Mouse (Mus musculus): ENCODE results near the gene Pigw.

The Pigw gene

DNA sequence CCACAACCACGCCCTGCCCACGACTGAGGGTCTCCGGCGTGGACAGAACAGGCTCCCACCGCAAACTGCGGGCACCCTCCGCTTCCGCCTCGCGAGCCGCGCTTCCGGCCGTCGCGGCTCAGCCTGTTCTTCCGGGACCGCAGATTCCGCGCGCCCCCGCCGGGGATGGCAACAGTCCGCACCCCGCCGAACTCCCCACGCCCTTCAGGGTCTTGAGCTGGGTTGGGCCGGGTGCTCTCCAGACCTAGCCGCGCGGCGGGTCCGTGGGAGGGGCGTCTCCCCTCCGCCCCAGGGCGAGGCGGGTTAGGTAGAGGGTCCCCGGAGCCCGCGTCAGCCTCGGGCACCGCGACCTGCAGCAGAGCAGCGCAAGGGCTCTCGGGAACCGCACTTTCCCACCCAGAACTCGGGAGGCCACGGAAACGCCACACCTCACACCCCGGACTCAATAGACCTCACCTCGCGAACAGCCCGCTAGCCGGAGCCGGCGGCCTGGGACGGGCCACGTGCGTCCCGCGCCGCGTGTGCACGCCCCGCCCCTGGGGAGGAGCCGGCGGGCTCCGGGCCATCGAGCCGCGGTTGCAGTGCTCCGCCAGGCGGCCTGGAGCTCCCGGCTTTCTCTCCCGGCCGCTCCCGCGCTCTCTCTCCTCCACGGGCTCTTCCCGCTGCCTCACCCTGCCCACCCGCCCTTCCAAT lies at the start of gene Pigw, which contains the start of gene Myo19:
TSS of gene Pigw (minus strand) at position 514 of the 693 bp plus-strand sequence.
TSS of gene Myo19 (plus strand) at position 377 of the 693 bp plus-strand sequence.
- peak; percentile 71 for DNase-seq (ENCODE audit: low spot score)

DNA sequence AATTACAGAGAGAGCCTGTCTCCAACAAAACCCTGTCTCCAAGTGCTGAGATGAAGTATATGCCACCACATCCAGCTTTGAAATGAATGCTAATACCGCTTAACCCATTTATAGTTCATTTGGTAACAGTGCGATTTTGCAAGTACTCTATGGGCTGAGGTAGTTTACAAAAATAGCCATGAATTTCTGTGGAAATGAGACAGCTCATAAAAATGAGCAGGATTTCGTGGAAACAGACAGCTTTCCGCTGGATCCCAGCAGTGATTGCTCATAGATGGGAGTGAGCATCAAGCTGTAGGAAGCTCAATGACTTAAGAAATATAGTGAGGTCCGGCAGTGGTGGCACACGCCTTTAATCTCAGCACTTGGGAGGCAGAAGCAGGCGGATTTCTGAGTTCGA lies 40.9 kb upstream of the Pigw start:
- no peak for DNase-seq (ENCODE audit: low spot score)

DNA sequence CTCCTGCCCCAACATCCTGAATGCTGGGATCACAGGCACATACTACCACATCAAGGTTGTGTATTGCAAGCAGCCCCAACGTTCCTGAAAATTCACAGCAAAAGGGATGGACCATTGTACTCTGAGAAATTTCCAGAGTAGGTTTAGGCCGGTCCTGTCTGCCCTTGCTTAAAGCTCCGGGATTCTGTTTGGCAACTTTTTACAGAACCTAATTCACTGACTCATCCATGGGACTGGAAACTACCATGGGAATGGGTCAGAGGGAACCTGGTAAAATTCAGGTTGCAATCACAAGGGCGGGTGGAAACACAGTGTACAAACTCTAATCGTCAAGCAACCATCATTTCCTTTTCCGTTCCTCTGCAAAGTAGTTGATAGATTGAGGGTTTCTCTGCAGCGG lies 39.9 kb upstream of the Pigw start:
- DNase-seq (ENCODE audit: low spot score), result no peak

DNA sequence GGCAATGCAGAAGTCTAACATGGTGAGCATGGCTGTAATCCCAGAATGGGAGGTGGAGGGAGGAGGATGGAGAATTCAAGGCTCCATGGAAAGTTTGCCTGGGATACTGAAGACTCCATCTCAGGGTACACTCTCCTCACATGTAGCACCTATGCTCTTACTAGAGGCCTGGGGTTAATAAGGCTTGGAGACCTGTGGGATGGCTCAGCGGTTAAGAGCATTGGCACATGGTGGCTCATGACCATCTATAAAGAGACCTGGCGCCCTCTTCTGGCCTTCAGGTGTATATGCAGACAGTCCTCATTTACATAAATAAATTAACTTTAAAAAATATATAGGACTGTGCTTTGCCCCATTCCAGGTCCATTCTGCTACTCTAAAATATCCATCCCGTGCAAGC lies 39.2 kb upstream of the Pigw start:
- DNase-seq (ENCODE audit: low spot score), result no peak

DNA sequence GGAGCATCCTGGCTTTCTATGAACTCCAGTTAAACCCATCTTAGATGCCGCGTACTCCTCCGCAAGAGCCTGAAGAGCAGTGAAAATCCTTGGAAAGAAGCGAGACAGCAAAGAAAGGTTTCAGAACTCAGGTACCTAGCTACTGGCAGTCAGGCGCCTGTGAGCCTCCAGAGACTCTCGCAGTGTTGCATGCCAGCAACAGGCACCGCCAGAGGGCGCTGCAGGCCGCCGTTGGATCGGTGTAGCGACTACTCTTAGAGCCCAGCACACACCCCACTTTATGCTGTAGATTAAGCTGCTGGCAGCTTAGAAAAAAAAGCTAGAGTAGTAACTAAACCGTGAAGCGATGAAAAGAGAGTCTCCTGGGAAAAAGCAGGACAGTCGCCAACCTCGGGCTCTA lies 38.3 kb upstream of the Pigw start:
- peak; percentile 18 for DNase-seq (ENCODE audit: low spot score)

DNA sequence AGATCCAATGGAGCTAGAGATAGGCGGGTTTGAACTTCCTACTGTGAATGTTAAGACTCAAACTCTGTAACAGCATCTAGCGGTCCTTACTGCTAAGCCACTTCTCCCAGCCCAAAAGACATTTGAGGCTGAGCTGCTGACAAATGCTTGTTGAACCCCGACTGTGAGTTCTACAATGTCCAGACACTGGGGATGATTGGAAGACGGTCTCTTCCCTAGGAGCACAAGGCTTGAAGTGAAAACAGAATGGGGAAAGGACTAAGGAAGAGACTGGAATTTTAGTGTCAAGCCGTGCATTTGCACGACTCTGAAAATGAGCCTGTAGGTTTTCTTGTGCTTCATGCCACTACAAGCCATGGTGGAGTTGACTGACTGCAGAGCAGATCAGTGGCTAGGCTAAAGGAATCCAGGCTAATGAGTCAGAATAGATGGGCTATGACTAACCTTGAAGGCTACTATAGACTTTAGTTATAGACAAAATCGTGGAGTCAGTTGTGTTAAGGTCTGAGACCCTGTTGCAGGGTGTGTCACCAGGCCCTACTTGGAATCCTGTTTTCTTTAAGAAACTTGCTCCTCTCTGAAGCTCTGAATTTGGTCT lies 36.7 kb upstream of the Pigw start:
- DNase-seq (ENCODE audit: low spot score), result no peak

DNA sequence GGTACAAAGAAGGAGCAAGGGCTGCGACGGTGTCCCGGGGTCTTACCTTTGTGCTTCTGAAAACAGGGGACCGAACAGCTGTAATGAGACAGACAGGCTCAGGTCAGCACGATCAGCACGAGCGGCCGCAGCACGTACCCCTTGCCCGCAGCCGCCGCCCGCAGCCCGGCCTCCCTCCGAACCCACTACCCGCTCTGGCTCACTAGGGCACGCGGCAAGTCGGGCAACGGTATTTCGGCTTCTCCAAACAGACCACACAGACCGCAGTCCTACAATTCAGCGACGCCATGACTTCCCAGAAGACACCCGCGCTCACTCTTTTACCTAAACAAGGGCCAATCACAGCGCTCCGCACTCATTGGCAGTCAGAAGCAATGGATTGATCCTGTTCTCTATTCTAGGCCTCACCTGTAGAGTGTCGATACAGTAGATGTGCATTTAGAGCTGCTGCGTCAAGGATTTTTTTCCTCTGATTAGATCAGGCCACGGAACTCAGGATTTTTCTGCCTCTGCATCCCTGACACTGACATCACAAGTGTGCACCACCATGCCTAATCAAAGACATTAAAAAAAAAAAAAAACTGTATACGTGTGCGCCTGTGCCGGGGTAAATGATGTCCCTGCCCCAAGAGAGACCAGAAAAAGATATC lies 36.1 kb upstream of the Pigw start, which contains the start of gene Znhit3:
TSS of gene Znhit3 (minus strand) at position 314 of the 650 bp plus-strand sequence.
- peak; percentile 74 for DNase-seq (ENCODE audit: low spot score)

DNA sequence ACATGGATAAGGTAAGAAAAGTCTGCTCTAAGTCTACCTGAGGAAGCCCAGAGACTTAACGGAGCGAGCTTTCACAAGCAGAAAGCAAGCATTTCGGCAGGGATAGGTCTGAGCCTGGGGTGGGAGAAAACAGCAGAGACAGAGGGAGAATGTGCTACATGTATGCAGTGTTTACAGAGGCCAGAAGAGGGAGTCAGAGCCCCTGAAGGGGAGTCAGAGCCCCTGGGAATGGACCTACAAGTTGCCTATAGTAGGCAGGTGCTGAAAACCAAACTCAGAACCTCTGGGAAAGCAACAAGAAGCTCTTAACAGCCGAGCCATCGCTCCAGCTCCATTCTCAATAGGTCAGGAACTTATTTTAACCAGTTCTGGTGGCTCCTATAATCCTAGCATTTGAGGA lies 34.6 kb upstream of the Pigw start:
- DNase-seq (ENCODE audit: low spot score), result no peak

DNA sequence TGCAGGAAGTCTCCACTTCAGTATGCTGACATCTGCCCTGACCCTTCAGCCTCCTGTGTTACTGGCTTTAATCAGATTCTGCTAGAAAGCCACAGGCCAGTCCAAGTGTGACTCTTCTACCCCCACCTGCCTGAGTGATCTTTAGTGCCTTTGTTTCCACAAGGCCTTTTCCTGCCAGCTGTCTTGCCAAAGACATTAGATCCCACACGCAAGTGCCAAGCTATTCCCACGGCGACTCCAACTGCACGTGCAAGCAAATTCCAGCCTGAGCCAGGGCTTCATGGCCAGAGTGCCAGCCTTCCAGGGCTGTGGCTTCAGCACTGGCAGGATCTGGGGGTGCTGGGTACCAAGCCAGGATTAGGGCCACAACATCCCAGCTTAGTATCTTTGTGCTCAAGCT lies 30.3 kb upstream of the Pigw start:
- DNase-seq (ENCODE audit: low spot score), result no peak

DNA sequence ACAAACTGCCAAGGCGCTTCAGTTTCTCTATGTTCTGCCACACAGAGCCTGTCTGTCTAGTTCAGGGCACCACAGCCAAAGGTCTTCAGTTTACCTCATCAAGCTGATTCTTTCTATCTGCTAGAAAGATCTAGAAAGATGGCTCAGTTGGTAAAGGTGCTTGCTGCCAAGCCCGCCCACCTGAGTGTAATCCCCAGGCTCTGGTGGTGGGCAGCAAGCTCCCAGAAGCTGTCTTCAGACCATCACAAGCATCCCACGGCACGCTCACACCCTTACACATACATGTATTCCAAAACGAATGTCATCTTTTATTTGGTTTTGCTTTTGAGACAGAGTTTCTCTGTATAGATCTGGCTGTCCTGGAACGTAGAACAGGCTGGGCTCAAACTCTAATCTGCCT lies 28.4 kb upstream of the Pigw start:
- no peak for DNase-seq (ENCODE audit: low spot score)

DNA sequence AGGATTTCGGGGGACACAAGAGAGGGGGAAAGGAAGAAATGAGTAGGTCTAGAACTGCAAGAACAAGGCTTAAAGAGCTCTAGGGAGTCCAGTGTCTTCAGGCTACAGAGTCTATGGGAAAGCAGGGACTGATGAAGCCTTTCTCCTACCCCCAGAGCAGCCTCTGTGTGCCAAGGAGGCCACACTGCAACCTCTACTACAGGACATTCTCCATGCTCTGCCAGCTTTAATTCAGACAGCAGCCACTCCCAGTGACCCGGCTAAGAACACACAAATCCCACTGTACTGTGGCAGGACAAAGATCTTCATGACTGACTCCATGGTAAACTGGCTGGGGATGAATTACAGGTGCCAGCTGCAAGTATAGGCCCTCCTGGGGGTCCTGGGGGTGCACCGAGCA lies 27.0 kb upstream of the Pigw start:
- no peak for DNase-seq (ENCODE audit: low spot score)

DNA sequence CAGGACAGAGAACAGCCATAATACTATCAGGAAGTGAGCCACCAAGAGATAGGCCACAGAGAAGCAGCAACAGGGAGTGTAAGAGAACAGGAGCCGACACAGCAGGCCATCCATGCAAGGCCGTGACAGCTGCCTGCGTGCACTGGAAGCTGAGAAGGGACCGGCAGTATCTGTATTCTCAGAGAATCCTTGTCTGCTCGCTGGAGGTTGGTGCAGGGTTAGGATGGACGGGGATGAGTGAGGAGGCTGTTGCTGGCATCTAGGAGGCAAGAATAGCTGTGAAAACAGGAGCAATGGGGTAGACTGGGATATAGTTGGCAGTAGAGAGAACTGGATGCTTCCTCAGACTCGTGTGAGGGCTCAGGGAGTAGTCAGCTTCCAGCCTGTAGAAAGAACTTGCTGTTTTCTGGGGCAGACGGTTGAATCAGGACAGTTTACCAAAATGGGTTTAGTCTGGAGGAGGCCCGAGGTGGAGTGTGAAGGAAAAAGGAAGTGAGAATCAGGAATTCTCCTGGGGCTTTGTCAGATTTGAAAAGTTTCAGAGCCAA lies 24.6 kb upstream of the Pigw start:
- DNase-seq (ENCODE audit: low spot score), result no peak

DNA sequence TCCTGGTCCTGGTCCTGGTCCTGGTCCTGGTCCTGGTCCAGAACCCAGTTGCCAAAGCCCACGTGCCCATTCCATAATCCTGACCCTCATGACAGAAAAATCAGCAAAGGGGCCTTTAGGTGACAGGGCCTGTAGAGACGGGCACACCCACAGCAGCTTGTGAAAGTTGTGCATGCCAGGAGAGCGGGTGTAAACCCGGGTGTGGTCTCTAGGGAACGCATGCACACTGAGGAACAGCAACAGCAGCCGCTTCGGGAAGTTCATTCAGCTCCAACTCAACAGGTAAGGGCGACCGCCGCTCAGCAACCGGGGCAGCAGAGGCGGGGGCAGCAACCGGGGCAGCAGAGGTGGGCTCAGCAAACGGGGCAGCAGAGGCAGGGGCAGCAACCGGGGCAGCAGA lies 13.0 kb upstream of the Pigw start:
- DNase-seq (ENCODE audit: low spot score), result no peak

DNA sequence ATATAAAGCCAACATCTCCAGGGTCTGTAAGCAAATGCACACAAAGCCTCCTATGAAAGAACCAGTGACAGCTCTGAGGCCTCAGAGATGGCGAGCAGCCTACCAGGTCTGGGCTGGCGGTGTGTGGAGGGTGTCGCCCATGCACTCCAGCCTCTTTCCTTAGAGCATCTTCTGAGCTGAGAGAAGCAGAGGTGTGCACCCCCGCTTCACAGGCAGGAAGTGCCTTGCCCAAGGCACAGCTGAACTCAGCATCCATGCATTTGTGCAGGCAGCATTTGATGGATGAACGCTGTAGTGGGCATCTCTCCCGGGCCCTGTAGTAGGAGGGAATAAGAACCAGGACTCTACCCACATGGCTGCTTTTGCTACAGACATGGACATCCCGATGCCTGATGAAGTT lies 11.6 kb upstream of the Pigw start:
- DNase-seq (ENCODE audit: low spot score), result no peak

DNA sequence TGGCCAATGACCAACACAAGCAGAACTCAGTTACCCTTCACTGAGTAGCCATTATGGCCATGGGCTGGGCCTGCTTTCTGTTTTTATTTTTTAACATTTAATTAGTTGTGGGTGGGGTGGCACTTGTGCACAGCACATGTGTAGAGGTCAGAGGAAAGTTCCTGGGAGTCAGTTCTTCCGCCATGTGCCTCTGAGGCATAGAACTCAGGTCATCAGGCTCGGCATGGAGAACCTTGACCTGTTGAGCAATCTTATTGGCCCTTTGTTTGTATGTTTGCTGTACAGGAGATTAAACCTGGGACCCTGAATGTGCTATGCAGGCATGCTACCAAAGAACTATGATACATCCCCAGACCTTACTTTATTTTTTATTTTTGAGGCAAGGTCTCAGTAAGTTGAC lies 9.4 kb upstream of the Pigw start:
- no peak for DNase-seq (ENCODE audit: low spot score)

DNA sequence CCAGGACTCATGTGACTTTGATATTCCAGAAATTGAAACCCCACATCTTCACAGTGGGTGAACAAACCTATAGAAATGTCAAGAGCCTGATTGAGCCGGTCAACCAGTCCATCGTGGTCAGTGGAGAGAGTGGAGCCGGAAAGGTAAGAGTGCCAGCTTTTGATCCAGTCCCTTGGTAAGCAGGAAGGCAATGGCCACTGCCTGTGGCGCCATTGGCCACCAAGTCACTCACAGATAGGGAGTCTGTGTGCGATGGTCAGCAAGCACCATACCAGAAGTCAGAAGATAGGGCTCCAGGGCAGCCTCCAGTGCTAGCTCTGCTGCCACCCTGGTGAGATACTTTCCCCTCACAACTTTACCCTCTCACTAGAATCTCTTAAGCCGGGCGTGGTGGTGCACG lies 7.9 kb upstream of the Pigw start:
- DNase-seq (ENCODE audit: low spot score), result no peak

DNA sequence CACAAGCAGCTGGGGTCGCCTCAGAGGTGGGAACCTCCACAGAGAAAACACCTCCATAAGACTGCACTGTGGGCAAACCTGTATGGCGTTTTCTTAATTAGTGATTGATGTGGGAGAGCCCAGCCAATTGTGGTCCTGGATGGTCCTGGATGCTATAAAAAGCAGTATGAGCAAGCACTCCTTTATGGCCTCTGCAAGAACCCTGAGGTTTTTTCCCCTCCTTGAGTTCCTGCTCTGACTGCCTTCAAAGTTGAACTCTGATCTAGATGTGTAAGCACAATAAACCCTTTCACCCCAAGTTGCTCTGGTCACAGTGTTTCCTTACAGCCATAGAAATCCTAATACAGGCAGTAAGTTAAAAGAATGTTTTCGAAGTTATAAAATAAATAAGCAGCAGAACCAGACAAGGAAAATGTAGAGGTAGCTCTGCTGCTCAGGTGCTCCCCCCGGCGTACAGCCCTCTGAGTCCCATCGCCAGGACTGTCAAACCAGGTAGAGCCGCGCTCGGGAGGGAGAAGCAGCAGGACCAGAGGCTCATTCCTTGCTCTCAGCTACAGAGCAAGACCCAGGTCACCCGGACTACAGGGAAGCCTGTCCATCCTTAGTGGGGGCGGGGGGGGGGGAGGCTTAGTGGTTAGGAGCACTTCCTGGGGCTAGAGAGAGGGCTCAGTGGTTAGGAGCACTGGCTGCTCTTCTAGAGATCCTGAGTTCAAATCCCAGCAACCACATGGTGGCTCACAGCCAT lies 6.9 kb upstream of the Pigw start:
- no peak for DNase-seq (ENCODE audit: low spot score)

DNA sequence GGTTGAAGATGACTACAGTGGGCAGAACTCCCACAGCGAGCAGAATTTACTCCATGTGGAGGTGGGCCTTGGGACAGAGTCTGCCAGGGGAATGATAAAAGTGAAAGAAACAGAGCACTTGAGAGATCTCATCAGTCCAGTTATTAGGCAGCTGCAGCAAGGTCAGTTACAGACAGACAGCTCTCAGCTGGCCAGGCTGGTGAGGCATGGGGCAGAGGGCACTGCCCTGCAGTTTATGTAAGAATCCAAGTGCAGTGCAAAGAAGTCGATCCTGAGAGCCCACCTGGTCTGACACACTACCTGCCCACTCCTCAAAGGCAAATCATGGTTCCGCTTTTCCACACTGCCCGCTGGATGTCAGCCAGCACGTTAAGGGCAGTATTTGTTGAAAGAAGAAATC lies 6.2 kb upstream of the Pigw start:
- no peak for DNase-seq (ENCODE audit: low spot score)

DNA sequence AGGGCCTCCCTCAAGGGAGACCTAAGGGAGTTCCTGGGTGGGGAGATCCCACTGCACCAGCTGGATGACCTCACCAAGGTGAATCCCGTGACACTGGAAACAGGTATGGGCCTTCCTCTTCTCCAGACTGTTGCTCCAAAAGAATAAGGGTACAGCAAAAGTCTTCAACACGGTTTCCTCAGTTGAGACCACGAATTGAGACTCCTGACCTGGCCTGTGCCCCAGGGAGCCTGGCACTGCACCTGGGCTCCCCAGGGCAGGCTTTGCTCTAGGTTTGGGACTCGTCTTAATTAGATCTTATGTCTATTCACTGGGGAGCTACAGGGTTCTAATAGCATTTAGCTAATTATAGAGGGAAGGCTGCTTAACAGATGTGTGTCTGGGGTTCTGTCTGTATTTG lies 5.2 kb upstream of the Pigw start:
- DNase-seq (ENCODE audit: low spot score), result no peak

DNA sequence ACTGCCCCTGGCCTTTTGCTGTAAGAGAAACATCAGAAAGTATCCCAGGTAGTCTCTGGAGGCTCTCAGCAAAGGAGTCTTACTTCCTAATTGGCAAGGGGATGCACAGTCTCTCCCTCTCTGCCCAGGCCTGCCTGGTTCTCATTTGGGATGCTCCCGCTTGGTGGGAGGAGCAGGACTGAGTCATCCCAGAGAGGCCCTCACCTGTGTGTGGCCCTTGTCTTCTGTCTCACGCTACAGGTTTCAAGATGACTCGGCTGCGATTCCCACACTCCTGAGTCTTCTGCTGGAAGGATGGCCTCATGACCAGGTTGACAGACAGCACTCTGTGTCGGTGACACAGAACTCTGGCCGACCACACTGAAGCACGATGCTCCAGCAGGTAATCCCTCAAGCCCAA lies 2.3 kb upstream of the Pigw start:
- no peak for DNase-seq (ENCODE audit: low spot score)

DNA sequence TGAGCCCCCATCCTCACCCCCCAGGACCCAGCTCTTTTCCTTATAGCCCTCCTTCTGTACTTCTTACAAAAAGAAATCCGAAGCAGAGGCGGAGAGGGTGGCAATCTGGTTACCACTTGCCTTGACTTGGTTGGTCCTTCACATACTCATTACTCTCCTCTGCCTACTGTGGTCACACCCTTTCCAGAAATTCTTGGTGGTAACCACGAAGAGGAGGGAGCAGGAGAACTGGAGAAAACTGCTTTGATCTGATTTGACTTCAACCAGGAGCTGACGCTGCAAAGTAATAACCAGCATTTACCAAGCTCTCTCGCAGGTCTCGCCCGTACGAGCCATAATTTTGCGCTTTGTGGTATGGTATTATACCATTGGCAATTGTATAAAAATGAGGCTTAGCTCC lies 886 bp upstream of the Pigw start:
- DNase-seq (ENCODE audit: low spot score), result no peak

DNA sequence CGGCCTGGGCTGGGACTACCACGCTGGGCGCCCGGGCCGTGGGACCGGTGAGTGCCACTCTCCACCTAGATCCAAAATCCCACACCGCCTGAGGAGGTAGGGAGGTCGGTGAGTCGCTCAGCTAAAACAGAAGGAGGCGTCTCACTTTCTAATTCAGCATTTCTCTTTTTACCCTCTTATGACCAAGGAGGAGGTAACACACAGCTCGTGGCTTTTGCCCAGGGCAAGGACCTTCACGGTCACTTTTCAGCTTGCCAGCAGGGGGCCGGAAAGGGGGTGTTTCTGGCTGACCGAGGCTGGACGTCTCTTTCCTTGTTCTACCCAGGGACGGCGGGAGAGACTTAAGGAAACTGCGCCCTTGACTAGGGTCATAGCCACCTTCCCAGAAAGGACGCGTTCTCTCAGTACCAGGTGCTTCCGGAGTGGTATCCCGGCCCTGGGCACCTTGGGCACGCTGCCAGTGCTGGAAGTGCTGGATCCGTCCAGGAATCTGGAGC lies 428 bp upstream of the Pigw start:
- DNase-seq (ENCODE audit: low spot score), result peak; percentile 44
